Mouse (Mus musculus): Measurements from ENCODE around the gene Tesk1.

DNA sequence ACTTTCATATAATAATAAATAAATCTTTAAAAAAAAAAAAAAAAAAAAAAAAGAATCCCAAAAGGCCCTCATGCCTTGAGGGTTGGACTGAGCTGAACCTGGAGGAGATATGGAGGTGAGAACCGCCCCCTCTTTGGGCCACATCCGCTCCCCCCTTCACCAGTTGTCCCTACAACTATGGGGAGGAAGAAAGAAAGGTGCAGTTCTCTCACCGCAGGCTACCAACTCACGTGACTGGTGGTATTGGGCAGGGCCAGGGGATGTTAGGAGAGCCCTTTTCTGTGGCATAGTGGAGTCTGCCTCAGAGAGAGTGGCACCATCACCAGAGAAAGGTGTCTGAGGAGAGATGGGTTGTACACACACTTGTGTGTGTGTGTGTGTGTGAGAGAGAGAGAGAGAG is 14.7 kb downstream of the Tesk1 start:
- no peak for TF ChIP-seq CTCF (IDR thresholded peaks at IDR 0.05; ENCODE audit: low read depth)
- no peak for TF ChIP-seq EP300 (IDR thresholded peaks at IDR 0.05; ENCODE audit: low read depth)
